Mouse (Mus musculus) olfactory bulb, adult 2 months (tissue): ENCODE measurements around the gene Ankrd55.

ENCODE experiments used
- CTCF ChIP-seq: fragments of 200-500 bp; IDR thresholded peaks from 2 replicates; pipeline ENCODE4 v1.5.1; 2012; ENCODE audit warnings: low read depth, mild to moderate bottlenecking, low read length, moderate library complexity; ENCODE audit not compliant: insufficient read depth
- POLR2A ChIP-seq: fragments of 200-500 bp; IDR thresholded peaks from 2 replicates; pipeline ENCODE4 v1.6.1; 2012; ENCODE audit warnings: mild to moderate bottlenecking, low read depth, low read length, moderate library complexity; ENCODE audit not compliant: insufficient read depth

GRCm38 (mm10) chr13:112382457-112382856 lies 94.2 kb downstream of the Ankrd55 start:
- TF ChIP-seq CTCF (no peak), POLR2A (no peak)
